Mouse (Mus musculus) small intestine, adult 2 months (tissue): ENCODE data around the gene Nde1.

ENCODE experiments used
- CTCF ChIP-seq: fragments of 200-500 bp; IDR thresholded peaks from 2 replicates; pipeline ENCODE4 v1.5.1; 2012; ENCODE audit warnings: low read depth, mild to moderate bottlenecking, control low read depth, inconsistent platforms, low read length, moderate library complexity, mixed read lengths; ENCODE audit not compliant: insufficient replicate concordance, insufficient read length; ENCODE audit errors: extremely low read depth
- POLR2A ChIP-seq: fragments of 200-500 bp; IDR thresholded peaks from 2 replicates; pipeline ENCODE4 v1.6.1; 2012; ENCODE audit warnings: low read depth, mild to moderate bottlenecking, control low read depth, inconsistent platforms, low read length, moderate library complexity

- TF ChIP-seq POLR2A (no peak), CTCF (no peak)
These were observed 15.0 kb downstream of the Nde1 start for GRCm38 (mm10) chr16:14178041-14178440.
